In the genomic region with DNA sequence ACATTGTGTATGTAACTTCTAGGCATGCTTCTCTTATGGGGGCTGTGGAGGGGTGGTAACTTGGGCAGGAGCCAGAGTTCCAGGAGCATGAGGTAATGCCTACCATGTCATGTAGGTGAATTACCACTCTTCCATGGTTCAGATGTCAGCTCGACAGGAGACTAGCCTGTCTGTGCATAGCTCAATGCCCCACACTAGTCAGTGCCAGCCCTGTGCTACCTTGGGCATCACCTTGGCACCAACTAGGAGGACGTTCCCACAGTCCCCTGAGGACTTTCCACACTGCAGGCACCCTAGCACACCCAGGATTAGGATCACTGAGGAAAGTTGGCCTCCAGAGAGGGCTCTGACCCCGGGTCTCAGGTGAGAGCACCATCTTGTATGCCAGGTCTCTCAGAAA, we compare ENCODE assay signal across 22 mouse cellular contexts.
"Had no signal": no experiment of that assay in that cellular context is flagged by ENCODE, and none has a peak within 500 bp of the region (broad histone marks: within the 10 kb centered on the region; RNA-seq: fewer than 3 reads in every experiment).

No protein-coding gene starts in this region.

- H3K4me2 ChIP-seq: heart, embryonic 12.5 days; hindbrain, embryonic 13.5 days; hindbrain, embryonic 15.5 days; limb, embryonic 13.5 days; limb, embryonic 15.5 days; liver, embryonic 12.5 days had no signal

- H3K9me3 ChIP-seq: heart, embryonic 10.5 days; heart, embryonic 12.5 days; hindbrain, embryonic 13.5 days; hindbrain, embryonic 15.5 days; limb, embryonic 13.5 days; limb, embryonic 15.5 days; liver, embryonic 12.5 days had no signal

- DNase-seq: gastrocnemius, postnatal 14 days; gastrocnemius, postnatal 36 days; heart, adult 11 months; heart, postnatal 14 days; heart, postnatal 36 days; kidney, adult 18-20 months; kidney, adult 8-10 months; kidney, postnatal 14 days; kidney, postnatal 36 days; layer of hippocampus, adult 9-11 months; layer of hippocampus, postnatal 36 days; left cerebral cortex, postnatal 4 days had no signal

- H3K27me3 ChIP-seq: heart, embryonic 12.5 days; hindbrain, embryonic 13.5 days; hindbrain, embryonic 15.5 days; limb, embryonic 13.5 days; limb, embryonic 15.5 days; liver, embryonic 12.5 days had no signal

- H3K9ac ChIP-seq: heart, embryonic 12.5 days; hindbrain, embryonic 13.5 days; hindbrain, embryonic 15.5 days; limb, embryonic 13.5 days; limb, embryonic 15.5 days; liver, embryonic 12.5 days had no signal

- H3K27ac ChIP-seq: heart, embryonic 10.5 days; hindbrain, embryonic 13.5 days; hindbrain, embryonic 15.5 days; hindbrain, postnatal 0 days; kidney, postnatal 0 days; limb, embryonic 13.5 days; limb, embryonic 15.5 days; liver, embryonic 12.5 days had no signal

- ATAC-seq: hindbrain, postnatal 0 days; intestine, embryonic 16.5 days; liver, embryonic 12.5 days had no signal

- H3K4me1 ChIP-seq: heart, embryonic 10.5 days; heart, embryonic 12.5 days; hindbrain, embryonic 13.5 days; hindbrain, embryonic 15.5 days; limb, embryonic 13.5 days; limb, embryonic 15.5 days; liver, embryonic 12.5 days had no signal

- H3K36me3 ChIP-seq: heart, embryonic 10.5 days; heart, embryonic 12.5 days; hindbrain, embryonic 13.5 days; hindbrain, embryonic 15.5 days; limb, embryonic 13.5 days; limb, embryonic 15.5 days; liver, embryonic 12.5 days had no signal

- H3K4me3 ChIP-seq: heart, embryonic 10.5 days; heart, embryonic 12.5 days; hindbrain, embryonic 13.5 days; hindbrain, embryonic 15.5 days; limb, embryonic 13.5 days; limb, embryonic 15.5 days; liver, embryonic 12.5 days had no signal
